Mouse (Mus musculus) kidney, embryonic 16.5 days (tissue): ENCODE data around the gene Sema3c. TPM values are rescaled to one million over a fixed set of nuclear protein-coding genes. Genes with fewer than 3 reads are reported as not detected.

Experiments
- ATAC-seq: fragments of 200-750 bp; cut with Nextera tagmentation; 2 replicates; pipeline ENCODE4 v1.8.0; 2017; ENCODE audit warnings: moderate TSS enrichment; ENCODE audit not compliant: low FRiP score, low TSS enrichment
- H3K27ac ChIP-seq: fragments of 300-500 bp; sonication (generic); 2 replicates; pipeline ENCODE4 v1.5.1; 2014; ENCODE audit warnings: low read length
- H3K27me3 ChIP-seq: fragments of 300-500 bp; sonication (generic); 2 replicates; pipeline ENCODE4 v1.6.1; 2014; ENCODE audit warnings: low read length, control low read depth, mixed read lengths; ENCODE audit not compliant: insufficient read depth
- H3K36me3 ChIP-seq: fragments of 300-500 bp; sonication (generic); 2 replicates; pipeline ENCODE4 v1.6.1; 2014; ENCODE audit warnings: low read length, control low read depth, mixed read lengths; ENCODE audit not compliant: insufficient read depth
- H3K4me1 ChIP-seq: fragments of 300-500 bp; sonication (generic); 2 replicates; pipeline ENCODE4 v1.6.1; 2014; ENCODE audit warnings: low read length, control low read depth, mixed read lengths; ENCODE audit not compliant: insufficient read depth
- H3K4me2 ChIP-seq: fragments of 300-500 bp; sonication (generic); replicated peaks from 2 replicates; pipeline ENCODE4 v1.6.1; 2014; ENCODE audit warnings: low read depth, low read length
- H3K4me3 ChIP-seq: fragments of 300-500 bp; sonication (generic); 2 replicates; pipeline ENCODE4 v1.5.1; 2014; ENCODE audit warnings: mild to moderate bottlenecking, low read length
- H3K9ac ChIP-seq: fragments of 300-500 bp; sonication (generic); replicated peaks from 2 replicates; pipeline ENCODE4 v1.6.1; 2014; ENCODE audit warnings: low read length
- H3K9me3 ChIP-seq: fragments of 300-500 bp; sonication (generic); 2 replicates; pipeline ENCODE4 v1.6.1; 2016; ENCODE audit warnings: low read length, control low read depth
- WGBS: fragments of 180-500 bp; shearing (Covaris S2); extraction: QIAGEN DNeasy Blood & Tissue Kit; methylation state at CpG from one replicate; pipeline ENCODE4 v1.1.7; 2014; 5-methylcytosine and 5-hydroxymethylcytosine counted together
- polyA plus RNA-seq: library from polyadenylated mRNA; unstranded; fragments of >200 nt; fragmentation: Nextera tagmentation; extraction: Ambion mirVana; gene quantifications from 2 replicates; pipeline ENCODE4 v1.2.1, GENCODE M21; 2015

Gene Sema3c
- polyA plus RNA-seq, 1 experiment from 2014 or later: 92.4 TPM

- no peak overlapping the region for H3K27ac ChIP-seq
- 0 out of 2 replicates have a peak, but pooled peaks cover 3% of the 10 kb centered on the region for H3K36me3 ChIP-seq
- no peak overlapping the region for H3K4me3 ChIP-seq
- H3K27me3 ChIP-seq: no peaks in the 10 kb centered on the region
- no peak overlapping the region for H3K9ac ChIP-seq
- WGBS: 91% methylated on average over 2 of the region's 2 CpGs
- no peaks in the 10 kb centered on the region for H3K4me1 ChIP-seq
- ATAC-seq: no peak
- H3K4me2 ChIP-seq: no peak overlapping the region
- H3K9me3 ChIP-seq: no peaks in the 10 kb centered on the region
Observed at GRCm38 (mm10) chr5:17698905-17699304, 124.8 kb downstream of the Sema3c start.

- H3K9ac ChIP-seq: no peak overlapping the region
- no peaks in the 10 kb centered on the region for H3K27me3 ChIP-seq
- 0 out of 2 replicates have a peak, but pooled peaks cover 4% of the 10 kb centered on the region for H3K4me1 ChIP-seq
- 42% methylated on average over 3 of the region's 3 CpGs for WGBS
- H3K4me3 ChIP-seq: no peak overlapping the region
- H3K36me3 ChIP-seq: no peaks in the 10 kb centered on the region
- no peak for ATAC-seq
- no peaks in the 10 kb centered on the region for H3K9me3 ChIP-seq
- H3K4me2 ChIP-seq: no peak overlapping the region
- H3K27ac ChIP-seq: 0 out of 2 replicates have a peak overlapping the region, but pooled peaks have one; percentile 14
Observed at GRCm38 (mm10) chr5:17704160-17704559, 130.1 kb downstream of the Sema3c start.

GRCm38 (mm10) chr5:17707086-17707485, 133.0 kb downstream of the Sema3c start:
- WGBS: 68% methylated on average over 3 of the region's 3 CpGs
- Histone ChIP-seq H3K4me1 (0 out of 2 replicates have a peak, but pooled peaks cover 4% of the 10 kb centered on the region), H3K27ac (no peak overlapping the region), H3K9ac (no peak overlapping the region), H3K9me3 (no peaks in the 10 kb centered on the region), H3K36me3 (no peaks in the 10 kb centered on the region), H3K27me3 (no peaks in the 10 kb centered on the region), H3K4me2 (no peak overlapping the region), H3K4me3 (no peak overlapping the region)
- ATAC-seq: no peak

GRCm38 (mm10) chr5:17712374-17712773, 138.3 kb downstream of the Sema3c start:
- H3K27ac ChIP-seq: no peak overlapping the region
- no peak for ATAC-seq
- WGBS: 83% methylated on average over 4 of the region's 4 CpGs
- H3K36me3 ChIP-seq: 0 out of 2 replicates have a peak, but pooled peaks cover 3% of the 10 kb centered on the region
- H3K9ac ChIP-seq: no peak overlapping the region
- H3K4me3 ChIP-seq: no peak overlapping the region
- H3K4me2 ChIP-seq: no peak overlapping the region
- H3K4me1 ChIP-seq: 0 out of 2 replicates have a peak, but pooled peaks cover 4% of the 10 kb centered on the region
- H3K9me3 ChIP-seq: no peaks in the 10 kb centered on the region
- H3K27me3 ChIP-seq: no peaks in the 10 kb centered on the region

- H3K4me2 ChIP-seq: no peak overlapping the region
- no peaks in the 10 kb centered on the region for H3K27me3 ChIP-seq
- H3K36me3 ChIP-seq: 0 out of 2 replicates have a peak, but pooled peaks cover 5% of the 10 kb centered on the region
- no peak overlapping the region for H3K9ac ChIP-seq
- H3K27ac ChIP-seq: no peak overlapping the region
- ATAC-seq: peak; percentile 73
- 54% methylated on average over 1 of the region's 1 CpGs for WGBS
- H3K4me3 ChIP-seq: no peak overlapping the region
- H3K4me1 ChIP-seq: no peaks in the 10 kb centered on the region
- H3K9me3 ChIP-seq: no peaks in the 10 kb centered on the region
Observed at GRCm38 (mm10) chr5:17715206-17715605, 141.1 kb downstream of the Sema3c start.

- Histone ChIP-seq H3K4me1 (no peaks in the 10 kb centered on the region), H3K9ac (no peak overlapping the region), H3K27me3 (no peaks in the 10 kb centered on the region), H3K9me3 (no peaks in the 10 kb centered on the region), H3K4me3 (no peak overlapping the region), H3K36me3 (0 out of 2 replicates have a peak, but pooled peaks cover 5% of the 10 kb centered on the region), H3K27ac (no peak overlapping the region), H3K4me2 (no peak overlapping the region)
- no peak for ATAC-seq
- 83% methylated on average over 4 of the region's 4 CpGs for WGBS
Observed at GRCm38 (mm10) chr5:17720011-17720410, 145.9 kb downstream of the Sema3c start.

- no peak overlapping the region for H3K4me3 ChIP-seq
- no peak overlapping the region for H3K9ac ChIP-seq
- no peak for ATAC-seq
- H3K4me2 ChIP-seq: no peak overlapping the region
- no peaks in the 10 kb centered on the region for H3K27me3 ChIP-seq
- no peak overlapping the region for H3K27ac ChIP-seq
- H3K4me1 ChIP-seq: 0 out of 2 replicates have a peak, but pooled peaks cover 5% of the 10 kb centered on the region
- peaks cover 20% of the 10 kb centered on the region for H3K36me3 ChIP-seq
- H3K9me3 ChIP-seq: no peaks in the 10 kb centered on the region
- 21% methylated on average over 2 of the region's 2 CpGs for WGBS
Observed at GRCm38 (mm10) chr5:17724031-17724430, 149.9 kb downstream of the Sema3c start.

GRCm38 (mm10) chr5:17728047-17728446, 154.0 kb downstream of the Sema3c start:
- ATAC-seq: no peak
- 0 out of 2 replicates have a peak, but pooled peaks cover 5% of the 10 kb centered on the region for H3K4me1 ChIP-seq
- 28% methylated on average over 5 of the region's 5 CpGs for WGBS

GRCm38 (mm10) chr5:17739805-17740204, 165.7 kb downstream of the Sema3c start:
- H3K4me2 ChIP-seq: no peak overlapping the region
- no peaks in the 10 kb centered on the region for H3K36me3 ChIP-seq
- no peak overlapping the region for H3K9ac ChIP-seq
- H3K9me3 ChIP-seq: no peaks in the 10 kb centered on the region
- 47% methylated on average over 3 of the region's 3 CpGs for WGBS
- H3K27ac ChIP-seq: no peak overlapping the region
- no peak overlapping the region for H3K4me3 ChIP-seq
- H3K27me3 ChIP-seq: no peaks in the 10 kb centered on the region
- ATAC-seq: no peak
- H3K4me1 ChIP-seq: no peaks in the 10 kb centered on the region; the same call in 1 of the 2 replicates

More at GRCm38 (mm10) chr5:17728047-17728446, 154.0 kb downstream of the Sema3c start:
- Histone ChIP-seq H3K36me3 (peaks cover 20% of the 10 kb centered on the region), H3K4me3 (no peak overlapping the region), H3K4me2 (no peak overlapping the region), H3K9ac (no peak overlapping the region), H3K27ac (no peak overlapping the region), H3K9me3 (no peaks in the 10 kb centered on the region), H3K27me3 (no peaks in the 10 kb centered on the region)

- Histone ChIP-seq H3K9me3 (no peaks in the 10 kb centered on the region), H3K36me3 (no peaks in the 10 kb centered on the region), H3K27me3 (no peaks in the 10 kb centered on the region), H3K4me1 (0 out of 2 replicates have a peak, but pooled peaks cover 5% of the 10 kb centered on the region), H3K4me3 (no peak overlapping the region), H3K9ac (no peak overlapping the region), H3K4me2 (no peak overlapping the region), H3K27ac (no peak overlapping the region)
- peak; percentile 82 for ATAC-seq
Observed at GRCm38 (mm10) chr5:17746520-17746919, 172.4 kb downstream of the Sema3c start.
